Mouse (Mus musculus) left cerebral cortex, postnatal 25 days (tissue): ENCODE measurements around the gene Ywhae. TPM values are rescaled to one million over a fixed set of nuclear protein-coding genes. Genes with fewer than 3 reads are reported as not detected.

Experiments used
- DNase-seq, 2 experiments: peaks; one replicate each; pipeline ENCODE4 v3.0.0; 2022; ENCODE audit warnings: low spot score in 2 of 2, mixed read lengths in 1 of 2
- intact Hi-C: fragments of 180-260 bp; cut with DNase I; formaldehyde crosslinking; loops from one replicate; pipeline ENCODE4 v1.15.1; 2025
- total RNA-seq, 2 experiments: library from RNA; stranded (reverse); gene quantifications; 2 replicates each; pipeline ENCODE4 v1.2.3; 2021

Ywhae gene
- total RNA-seq, 2 experiments from 2014 or later: 981 to 1,083 TPM

DNA sequence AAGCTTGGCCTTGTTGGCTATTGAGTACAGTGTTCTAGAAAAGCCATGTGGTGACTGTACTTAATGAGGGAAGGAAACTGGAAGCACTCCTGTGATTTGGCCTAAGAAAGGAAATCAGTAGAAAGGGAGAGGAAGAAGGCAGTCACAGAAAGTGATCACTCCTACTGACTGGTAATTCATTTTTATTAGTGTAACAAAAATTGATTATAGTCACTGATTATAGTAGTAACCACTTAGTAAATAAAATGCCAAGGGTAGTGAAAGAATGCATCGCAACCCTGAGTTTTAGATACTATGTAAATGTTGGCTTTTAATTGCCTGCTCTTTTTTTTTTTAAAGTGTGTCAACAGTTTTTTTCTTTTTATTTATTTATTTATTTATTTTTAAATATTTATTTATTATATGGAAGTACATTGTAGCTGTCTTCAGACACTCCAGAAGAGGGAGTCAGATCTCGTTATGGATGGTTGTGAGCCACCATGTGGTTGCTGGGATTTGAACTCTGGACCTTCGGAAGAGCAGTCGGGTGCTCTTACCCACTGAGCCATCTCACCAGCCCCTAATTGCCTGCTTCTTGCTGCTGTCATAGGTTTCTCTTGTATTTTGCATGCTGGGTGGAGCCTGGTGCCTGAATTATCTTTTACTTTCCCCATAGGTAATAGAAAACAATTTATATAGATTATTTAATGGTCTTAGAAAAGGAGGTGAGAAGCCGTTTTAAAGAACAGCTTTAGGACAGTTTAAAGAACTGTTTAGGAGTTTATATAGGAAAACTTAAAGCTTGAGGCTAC, 3.0 kb downstream of the Ywhae start:
- DNase-seq: no peak
- intact Hi-C loops: no loop called here

DNA sequence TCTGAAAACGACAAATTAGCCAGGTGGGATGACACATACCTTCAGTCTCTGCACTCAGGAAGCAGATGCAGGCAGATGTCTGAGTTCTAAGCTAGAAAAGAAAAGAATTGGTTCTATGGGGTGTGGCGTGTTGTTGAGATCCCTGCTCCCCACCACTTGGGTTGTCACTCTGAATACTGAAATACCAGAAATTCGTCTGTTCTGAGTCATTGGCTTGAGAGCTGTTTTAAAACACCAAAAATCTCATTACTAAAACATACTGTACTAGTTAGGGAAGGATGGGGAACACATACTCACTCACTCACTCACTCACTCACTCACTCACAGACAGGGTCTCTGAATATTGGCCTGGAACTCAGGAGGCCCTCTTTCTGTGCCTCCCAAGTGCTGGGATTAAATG, 4.3 kb downstream of the Ywhae start:
- DNase-seq: no peak
- intact Hi-C loops: no loop called here

DNA sequence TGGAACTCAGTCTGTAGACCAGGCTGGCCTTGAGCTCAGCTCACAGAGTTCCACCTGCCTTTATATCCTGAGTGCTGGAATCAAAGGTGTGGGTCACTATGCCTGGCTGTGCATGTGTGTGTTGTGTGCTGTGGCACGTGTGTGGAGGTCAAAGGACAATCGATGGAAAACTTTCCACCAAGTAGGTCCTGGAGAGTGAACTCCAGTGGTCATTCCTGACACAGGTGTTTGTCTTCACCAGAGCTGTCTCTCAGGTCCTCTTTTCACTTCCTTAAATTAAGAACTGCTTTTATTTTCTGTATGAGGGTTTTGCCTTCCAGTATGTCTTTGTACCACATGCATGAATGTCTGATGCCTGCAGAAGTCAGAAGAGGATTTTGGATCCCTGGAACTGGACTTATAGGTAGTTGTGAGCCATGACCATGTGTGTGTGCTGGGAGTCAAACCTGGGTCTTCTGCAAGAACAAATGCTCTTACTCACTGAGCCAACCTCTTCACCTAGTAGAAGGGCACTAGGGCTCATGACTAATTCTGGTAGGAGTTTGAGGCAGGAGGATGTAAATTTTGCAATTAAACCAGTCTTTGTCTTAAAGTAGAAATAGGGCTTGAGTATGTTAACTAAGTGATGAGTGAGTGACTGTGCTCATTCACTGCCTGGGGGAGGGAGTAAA, 5.3 kb downstream of the Ywhae start:
- no peak for DNase-seq
- intact Hi-C loops: no loop called here

GRCm38 (mm10) chr11:75738477-75738821, 5.8 kb downstream of the Ywhae start:
- no peak for DNase-seq
- intact Hi-C loops: no loop called here

DNA sequence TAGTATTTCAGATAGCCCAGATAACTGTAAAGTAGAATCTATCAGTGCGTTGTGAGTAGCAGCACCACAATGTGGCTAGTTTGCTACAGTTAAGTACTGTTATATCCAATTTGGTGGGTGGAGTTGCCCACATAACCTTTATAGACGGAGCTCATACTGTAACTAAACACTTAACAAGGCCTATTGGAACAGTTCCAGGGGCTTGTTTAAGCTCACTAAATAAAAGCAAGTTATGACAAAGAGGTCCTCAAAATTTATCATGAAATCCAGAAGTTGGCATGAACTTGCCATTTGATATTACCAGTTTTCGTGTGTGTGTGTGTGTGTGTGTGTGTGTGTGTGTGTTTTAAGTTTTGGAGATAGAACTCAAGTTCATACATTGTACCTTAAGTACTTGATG, 7.5 kb downstream of the Ywhae start:
- DNase-seq: no peak
- intact Hi-C loops: no loop called here

DNA sequence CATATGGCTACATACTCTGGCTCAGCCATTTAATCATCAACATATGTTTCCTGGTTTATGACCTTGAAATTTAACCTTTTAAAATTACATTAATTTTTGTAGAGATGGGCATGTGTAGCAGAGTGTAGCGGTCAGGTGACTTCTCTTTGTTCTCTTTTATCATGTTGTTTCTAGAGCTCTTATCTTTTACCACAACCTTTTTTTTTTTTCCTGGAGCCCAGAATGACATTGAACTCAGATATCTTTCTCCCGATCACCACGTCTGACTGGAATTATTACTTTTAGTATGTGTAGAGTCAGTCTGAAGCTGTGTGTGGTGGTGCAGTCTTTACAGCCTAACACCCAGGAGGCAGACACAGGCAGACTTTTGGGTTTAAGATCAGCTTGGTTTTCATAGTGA, 8.9 kb downstream of the Ywhae start:
- intact Hi-C loops: no loop called here
- DNase-seq: no peak

GRCm38 (mm10) chr11:75744761-75745160, 12.1 kb downstream of the Ywhae start:
- DNase-seq: no peak
- intact Hi-C loops: no loop called here

DNA sequence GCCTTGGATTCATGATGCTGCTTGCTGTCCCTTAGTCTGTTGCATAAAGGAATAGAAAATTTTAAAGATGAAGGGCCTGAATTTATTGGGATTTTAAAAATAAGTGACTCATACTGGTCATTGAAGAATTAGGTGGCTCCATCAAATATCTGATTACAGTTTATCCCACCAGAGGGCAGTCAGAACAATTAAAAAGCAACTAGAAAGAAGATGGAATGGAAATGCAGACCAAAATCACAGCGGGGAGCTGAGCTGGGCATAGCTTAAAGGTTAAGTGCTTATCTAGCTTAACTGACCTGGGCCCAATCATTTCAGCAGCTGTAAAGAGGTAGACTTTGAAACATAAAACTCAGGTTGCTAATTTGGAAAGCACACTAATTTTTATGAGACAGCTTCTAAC, 17.9 kb downstream of the Ywhae start:
- DNase-seq: no peak
- intact Hi-C loops: no loop called here

DNA sequence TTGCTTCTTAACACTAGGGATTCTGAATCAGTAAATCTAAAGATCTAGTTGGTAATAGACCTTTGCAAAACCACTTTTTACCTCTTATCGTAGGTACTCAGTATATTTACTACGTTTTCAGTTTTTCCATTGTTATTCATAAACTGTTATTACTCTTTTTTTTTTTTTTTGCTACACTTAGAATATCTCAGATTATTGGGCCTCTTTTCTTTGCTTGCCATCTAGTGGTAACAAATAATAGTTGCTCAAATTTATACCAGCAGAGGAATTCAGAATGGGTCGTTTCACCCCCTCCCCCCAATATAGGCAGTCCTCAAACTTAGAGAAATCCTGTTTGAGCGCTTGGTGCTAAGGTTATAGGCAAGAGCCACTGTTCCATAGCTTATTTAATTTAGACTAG, 18.4 kb downstream of the Ywhae start:
- intact Hi-C loops: no loop called here
- no peak for DNase-seq

DNA sequence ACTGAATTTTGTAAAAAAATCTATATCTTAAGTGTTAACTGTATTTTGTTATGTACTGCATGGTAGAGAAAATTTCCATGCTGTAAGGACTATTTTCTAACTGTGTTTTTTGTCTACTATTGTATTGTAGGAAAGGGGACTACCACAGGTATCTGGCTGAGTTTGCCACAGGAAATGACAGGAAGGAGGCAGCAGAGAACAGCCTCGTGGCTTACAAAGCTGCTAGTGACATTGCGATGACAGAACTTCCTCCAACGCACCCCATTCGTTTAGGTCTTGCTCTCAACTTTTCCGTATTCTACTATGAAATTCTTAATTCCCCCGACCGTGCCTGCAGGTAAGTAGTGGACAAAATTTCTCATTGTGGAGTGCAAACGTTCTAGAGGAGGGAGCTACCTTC, 24.0 kb downstream of the Ywhae start:
- DNase-seq: no peak
- intact Hi-C loops: no loop called here

DNA sequence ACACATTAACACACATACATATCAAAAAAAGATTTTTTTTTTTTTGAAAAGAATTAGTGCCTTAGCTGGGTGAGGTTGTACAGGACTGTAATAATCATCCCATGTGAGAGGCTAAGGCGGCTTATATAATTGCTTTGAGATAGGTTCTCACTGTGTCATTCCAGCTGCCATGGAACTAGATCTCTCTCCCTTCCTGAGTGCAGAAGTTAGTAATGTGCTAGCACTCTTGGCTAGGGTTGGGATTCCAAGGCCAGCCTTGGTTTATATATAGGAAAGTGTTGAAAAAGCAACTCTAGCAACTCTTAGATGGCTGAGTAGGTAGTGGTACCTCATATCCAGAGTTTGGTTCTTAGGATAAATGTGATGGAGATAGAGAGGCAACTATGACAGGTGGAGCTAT, 25.9 kb downstream of the Ywhae start:
- no peak for DNase-seq
- intact Hi-C loops: no loop called here

- no peak for DNase-seq
Measured at GRCm38 (mm10) chr11:75760785-75761184, 28.1 kb downstream of the Ywhae start.

GRCm38 (mm10) chr11:75762708-75763107, 30.0 kb downstream of the Ywhae start:
- intact Hi-C loops: no loop called here
- DNase-seq: no peak

More at GRCm38 (mm10) chr11:75760785-75761184, 28.1 kb downstream of the Ywhae start:
- intact Hi-C loops: no loop called here

DNA sequence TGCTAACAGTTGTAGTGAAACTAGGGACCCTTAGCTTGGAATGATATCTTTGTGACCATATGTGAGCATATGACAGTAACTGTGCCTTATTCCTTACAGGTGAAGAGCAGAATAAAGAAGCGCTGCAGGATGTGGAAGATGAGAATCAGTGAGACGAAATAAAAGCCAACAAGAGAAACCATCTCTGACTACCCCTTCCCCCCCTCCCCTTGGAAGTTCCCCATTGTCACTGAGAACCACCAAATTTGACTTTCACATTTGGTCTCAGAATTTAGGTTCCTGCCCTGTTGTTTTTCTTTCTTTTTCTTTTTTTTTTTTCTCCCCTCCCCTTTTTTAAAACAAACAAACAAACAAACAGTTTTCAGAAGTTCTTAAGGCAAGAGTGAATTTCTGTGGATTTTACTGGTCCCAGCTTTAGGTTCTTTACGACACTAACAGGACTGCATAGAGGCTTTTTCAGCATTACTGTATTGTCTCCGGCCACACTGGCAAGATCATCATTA, 31.9 kb downstream of the Ywhae start:
- DNase-seq: no peak
- intact Hi-C loops: no loop called here

DNA sequence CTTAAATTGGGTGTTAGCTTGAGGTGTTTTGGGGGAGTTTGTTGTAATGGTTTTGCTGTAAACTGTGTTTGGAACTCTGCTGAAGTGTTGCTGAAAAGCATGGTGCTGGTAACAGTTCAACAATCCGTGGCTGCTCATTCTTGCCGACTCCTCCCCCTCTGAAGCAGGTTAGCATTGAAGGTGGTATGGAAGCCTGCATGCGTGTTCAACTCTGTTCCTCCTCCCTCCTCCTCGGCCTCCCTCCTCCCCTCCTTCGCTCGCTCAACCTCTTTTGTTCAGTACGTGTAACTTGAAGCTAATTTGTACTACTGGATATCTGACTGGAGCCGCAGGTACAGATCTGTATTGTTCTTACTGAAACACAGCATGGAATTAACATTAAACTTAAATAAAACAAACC, 32.5 kb downstream of the Ywhae start:
- DNase-seq: no peak
- intact Hi-C loops: no loop called here

- intact Hi-C loops: no loop called here
- DNase-seq: no peak
Measured at GRCm38 (mm10) chr11:75767014-75767413, 34.3 kb downstream of the Ywhae start.

DNA sequence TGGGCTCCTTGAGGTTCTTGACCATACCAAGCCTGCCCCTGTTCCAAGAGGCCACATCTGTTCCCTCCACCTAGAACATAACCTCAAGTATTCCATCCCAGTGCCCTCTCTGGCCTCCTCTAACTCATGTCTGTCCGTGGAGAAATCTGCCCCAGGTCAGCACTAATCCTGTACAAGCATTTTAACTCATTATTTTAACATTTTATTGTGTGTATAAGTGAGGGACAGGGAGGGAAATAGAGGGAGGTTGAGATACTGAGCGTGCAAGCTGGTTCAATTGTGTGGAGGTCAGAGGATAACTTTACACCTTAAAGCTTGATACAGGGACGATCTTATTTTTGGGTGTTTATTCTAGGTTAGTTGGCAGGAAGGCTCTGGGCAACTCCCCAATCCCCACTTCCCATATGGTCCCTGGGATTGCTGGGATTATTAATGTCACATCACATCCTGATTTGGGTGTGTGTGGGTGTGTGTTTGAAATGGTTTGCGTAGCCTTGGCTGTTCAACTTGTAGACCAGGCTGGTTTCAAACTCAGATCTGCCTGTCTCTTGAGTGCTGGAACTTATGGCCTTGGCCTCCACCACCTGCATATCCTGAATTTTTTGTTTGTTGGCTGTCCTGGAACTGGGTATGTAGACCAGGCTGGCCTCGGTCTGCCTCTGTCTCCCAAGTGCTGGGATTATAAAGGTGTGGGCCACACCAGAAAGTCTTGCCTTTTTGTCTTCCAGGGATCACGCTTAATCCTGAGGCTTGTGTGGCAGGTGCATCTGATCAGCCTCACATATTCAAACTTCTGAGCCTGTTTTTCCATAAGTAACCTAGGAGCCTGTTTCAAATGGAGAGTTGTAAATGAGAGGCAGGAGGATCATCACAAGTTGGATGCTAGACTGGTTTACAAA, 35.7 kb downstream of the Ywhae start:
- peak in 1 of 2 experiments; percentile 67 for DNase-seq
- intact Hi-C loops: no loop called here

GRCm38 (mm10) chr11:75769206-75769605, 36.5 kb downstream of the Ywhae start:
- intact Hi-C loops: no loop called here
- peak; percentile 71 to 83 for DNase-seq

- DNase-seq: no peak
- intact Hi-C loops: no loop called here
Measured at GRCm38 (mm10) chr11:75772562-75772961, 39.9 kb downstream of the Ywhae start.

DNA sequence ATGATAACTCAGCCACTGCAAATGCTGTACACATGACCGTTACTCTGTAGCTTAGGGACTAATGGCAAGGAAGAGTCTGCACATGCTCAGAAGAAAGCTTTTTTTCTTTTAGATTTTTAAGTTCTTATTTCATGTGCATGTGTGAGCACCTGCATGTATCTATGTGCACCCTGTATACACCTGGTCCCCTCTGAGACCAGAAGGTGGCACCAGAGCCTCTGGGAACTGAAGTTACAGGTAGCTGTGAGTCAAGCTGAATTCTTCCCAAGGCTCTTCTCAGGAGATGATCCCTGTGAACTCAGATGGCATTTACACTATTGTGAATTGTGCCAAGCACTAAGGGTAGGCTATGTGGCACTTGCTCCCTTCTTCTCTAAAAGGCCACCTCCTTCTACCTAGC, 43.2 kb downstream of the Ywhae start:
- intact Hi-C loops: no loop called here
- no peak for DNase-seq
